Mouse (Mus musculus): Measurements from ENCODE around the gene Hmgcs1.

- no peak for TF ChIP-seq CTCF (IDR thresholded peaks at IDR 0.05; ENCODE audit: low read depth, low read length)
- TF ChIP-seq GATA1 (IDR thresholded peaks at IDR 0.05; ENCODE audit: borderline replicate concordance, low read length), result no peak
- no peak for TF ChIP-seq GATA2 (IDR thresholded peaks at IDR 0.05; ENCODE audit: borderline replicate concordance, low read depth, low read length)
- TF ChIP-seq POLR2AphosphoS5 (IDR thresholded peaks at IDR 0.05; ENCODE audit: insufficient replicate concordance, low read depth, low read length), result no peak
- no peak for TF ChIP-seq TAL1 (conservative IDR thresholded peaks at IDR 0.05; ENCODE audit: low read depth, low read length)
Measured at GRCm38 (mm10) chr13:119731448-119731847, 41.3 kb downstream of the Hmgcs1 start.

All from G1E (cell line).